Mouse (Mus musculus): ENCODE measurements around the gene Gfi1.

The Gfi1 gene

DNA sequence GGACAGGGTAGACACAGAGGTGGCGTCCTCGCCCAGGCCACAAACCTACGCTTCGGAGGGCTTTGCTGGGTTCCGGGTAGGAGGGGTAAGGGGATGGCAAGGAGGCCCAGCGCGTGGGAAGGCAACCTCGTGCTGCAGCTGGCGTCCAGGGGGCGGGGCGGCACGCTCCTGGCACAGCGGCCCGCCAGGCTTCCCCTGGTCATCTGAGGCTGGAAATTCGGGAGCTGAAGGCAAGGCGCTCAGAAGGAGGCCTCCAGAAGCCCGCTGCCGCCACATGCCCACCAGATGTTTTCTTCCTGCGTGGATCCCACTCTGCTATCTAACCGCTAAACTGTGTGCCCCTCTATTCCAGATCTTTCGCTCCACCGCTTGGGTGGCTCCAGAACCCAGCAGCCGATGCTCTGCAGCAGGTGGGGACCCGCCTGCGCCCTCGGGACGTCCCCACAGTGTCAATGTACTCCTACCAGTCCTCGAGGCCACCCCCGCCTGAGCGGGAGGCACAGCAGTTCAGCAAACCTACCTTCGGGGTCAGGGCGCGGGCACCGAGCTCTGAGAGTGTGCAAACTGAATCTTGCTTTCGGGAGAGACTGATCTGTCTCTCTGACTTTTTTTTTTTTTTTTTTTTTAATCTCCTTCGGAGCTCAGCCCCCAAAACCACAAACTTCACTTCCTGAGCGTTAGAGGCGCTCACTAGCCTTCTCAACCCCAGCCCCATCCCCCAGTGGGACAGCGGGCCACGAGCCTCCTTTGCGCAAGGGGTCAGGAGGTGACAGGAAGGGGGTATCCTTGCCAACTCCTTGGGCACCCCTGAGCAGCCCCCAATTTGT lies at the start of gene Gfi1:
TSS of gene Gfi1 (minus strand) at position 602 of the 827 bp plus-strand sequence.
- DNase-seq = no peak

DNA sequence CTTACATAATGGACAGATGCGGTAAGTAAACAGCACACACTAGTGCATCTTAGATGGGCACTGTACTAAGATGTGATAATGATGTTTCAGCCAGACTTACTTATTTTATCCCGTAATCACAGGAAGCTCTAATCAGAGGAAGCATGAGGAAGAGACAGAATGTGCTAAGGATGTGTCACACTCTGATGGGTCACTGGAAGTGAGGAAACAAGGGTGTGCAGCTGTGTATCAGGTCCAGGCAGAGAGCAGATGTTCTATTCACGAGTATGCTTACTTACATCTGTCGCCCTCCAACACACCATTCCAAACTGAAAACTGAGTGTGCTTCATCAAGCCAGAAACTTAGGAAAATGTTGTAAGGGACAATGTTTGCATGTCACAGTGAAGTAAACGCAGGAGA lies 46.2 kb upstream of the Gfi1 start:
- no peak for DNase-seq

DNA sequence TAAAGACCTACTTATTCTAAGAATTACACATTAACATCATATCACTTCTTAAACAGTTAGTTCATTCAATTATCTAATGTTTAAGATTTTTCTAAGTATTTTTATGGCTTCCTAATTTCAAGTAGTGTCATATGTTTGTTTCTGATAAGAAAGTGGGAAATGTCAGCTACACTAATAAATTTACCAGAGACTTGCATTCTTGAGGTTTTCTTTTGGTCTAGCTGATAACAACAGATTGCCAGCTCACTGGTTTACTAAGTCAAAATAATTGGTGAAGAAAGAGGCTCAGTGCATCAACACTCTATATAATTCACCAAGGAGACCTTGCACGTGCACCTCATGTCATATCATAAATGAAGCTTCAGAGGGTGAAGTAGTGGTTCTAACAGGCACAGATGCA lies 42.4 kb upstream of the Gfi1 start:
- DNase-seq = no peak

DNA sequence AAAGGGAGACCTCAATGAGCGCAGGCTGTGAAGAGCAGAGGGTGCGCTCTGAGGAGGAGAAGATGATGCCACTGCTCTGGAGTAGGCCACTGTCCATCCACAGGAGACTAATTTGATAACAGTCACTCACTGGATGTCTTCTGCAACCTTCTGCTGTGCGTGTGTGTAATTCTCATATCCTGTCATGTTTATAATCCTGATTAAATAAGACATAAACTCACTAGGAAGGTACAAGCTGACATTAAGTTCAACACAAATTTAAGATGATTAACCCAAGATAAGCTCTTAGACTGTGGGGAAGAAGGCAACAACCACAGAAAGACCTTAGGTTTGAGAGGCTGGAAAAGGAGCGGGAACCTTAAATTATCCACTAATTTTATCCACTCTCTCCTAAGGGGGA lies 40.1 kb upstream of the Gfi1 start:
- no peak for DNase-seq

DNA sequence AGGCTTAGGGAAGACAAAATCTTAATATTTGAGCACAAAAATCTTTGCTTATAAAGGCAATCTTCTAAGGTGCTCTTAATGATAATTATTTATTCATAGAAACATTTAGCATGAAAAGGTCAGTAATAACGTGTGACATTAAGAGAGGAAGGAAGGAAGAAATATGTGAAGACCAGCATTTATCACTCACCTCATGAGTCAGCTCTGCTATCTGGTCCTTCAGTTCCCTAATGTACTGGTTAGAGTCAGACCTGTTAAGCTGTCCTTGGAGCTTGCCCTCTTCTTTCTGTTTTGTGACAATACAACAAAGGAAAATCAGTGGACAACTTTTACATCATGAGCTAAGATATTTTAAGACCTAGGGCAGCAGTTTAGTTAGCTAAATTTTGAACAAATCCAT lies 38.6 kb upstream of the Gfi1 start:
- no peak for DNase-seq

DNA sequence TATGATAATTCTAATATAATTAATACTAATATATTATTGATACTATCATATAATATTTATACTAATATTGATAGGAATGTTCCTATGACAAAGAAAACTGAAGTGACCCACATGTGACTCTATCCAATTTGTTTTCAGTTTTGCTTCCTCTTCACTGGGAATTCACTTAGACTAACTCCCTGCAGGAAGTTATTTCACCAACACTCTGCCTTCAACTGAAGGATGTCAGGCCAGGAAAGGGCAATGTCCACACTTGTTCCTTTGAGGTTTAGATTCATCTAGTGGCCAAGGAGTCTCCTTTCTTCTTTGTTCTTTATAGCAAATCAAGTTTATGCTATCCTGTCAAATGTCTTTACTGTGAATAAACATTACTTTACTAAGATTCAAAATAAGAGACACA lies 37.8 kb upstream of the Gfi1 start:
- DNase-seq = no peak

DNA sequence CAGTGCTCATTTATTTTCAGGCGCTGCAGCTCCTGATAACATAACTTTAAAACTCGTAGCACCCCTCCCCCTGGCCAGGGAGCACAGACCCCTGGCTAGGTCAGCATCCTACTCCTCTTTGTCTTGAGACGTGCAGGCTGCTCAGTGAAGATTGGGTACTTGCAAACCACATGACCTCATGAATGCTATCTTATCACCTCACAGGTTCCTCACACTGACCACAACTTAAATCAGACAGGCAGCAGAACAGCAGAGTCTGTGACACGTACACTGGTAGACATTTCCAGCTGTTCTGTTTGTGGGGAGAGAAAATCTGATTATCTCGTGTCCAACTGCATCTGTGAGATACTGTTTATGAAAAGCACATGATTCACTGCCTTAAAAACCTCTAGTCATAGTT lies 33.3 kb upstream of the Gfi1 start:
- no peak for DNase-seq

DNA sequence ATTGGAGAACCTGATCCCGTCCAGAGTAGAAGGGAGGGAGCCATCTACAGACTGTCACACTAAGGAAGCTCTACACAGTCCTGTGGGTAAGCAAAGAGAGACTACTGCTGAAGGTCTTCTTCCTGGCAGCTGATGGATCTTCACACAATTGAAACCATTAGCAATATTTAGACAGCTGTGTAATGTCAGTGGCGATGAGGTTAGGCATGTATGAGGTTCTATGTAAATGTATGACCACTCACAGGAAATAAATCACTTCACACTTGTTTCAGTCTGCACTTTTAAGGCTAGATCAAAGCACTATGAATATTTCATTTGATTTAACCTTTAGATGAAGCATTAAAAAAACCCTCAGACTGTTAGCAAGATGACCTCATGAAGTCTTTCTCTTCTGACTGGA lies 30.2 kb upstream of the Gfi1 start:
- DNase-seq = no peak

DNA sequence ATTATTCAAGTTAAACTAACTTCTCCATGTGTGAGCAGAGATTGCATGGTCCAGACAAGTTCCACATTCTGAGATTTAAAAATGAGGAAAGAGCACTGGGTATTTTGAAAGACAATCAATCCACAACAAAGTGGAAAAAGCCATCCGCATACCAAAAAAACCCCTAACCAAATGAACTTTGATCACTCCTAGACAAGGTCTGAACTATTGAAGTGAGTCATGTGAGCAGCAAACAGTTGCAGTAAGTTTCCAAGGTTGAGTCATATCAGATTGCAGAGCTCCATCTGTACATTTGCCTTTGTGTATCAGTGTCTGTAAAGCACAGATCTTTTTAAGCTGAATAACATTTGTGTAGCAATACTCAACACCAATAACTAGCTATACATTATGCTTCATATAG lies 28.9 kb upstream of the Gfi1 start:
- DNase-seq = no peak

DNA sequence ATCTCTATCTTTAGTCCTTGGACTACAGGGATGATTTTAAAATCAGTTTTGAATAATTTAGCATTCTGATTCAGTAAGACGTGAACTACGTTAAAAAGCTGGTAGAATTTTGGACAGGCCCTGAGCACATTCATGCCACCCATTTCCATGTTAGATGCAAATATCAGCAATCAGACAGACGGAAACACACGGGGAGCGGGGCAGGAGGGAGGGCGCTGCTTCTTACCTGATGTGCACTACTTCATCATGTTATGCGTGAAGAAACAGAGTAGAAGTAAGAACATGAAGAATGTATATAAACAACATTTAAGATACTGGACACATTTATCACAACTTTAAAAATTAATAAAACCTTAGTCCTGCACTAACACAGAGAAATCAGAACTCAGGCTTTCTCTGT lies 27.8 kb upstream of the Gfi1 start:
- no peak for DNase-seq

DNA sequence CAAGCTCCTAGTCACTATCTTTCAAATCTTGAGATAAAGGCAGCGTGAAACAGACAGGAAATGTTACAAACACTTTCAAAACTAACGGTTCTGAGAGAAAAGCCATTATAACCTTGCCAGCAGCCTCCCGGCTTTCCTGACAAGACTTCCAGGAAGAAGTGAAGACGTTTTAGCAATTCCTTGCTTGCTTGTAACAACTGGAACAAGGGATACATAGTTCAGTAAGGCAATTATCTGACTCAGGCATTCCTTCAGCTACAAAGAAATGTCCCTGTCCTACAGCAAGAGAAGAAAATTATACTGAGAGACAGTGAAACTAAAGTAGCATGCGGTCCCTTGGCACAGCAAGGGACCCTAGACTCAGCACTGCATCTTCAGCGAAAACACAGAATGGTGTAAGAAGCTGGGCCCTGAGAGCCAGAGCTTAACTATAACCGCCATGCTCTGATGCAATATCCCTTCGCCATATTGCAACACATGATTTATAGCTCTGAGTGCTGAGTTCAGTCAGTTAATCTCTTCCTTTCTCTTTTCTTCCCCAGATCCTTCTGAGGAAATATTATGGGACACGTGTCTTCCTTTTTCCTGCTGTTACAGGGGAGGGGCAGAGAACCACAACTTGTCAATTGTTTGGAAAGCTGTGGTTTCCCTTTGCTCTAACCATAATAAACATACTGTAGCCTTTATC lies 23.5 kb upstream of the Gfi1 start:
- DNase-seq = no peak

DNA sequence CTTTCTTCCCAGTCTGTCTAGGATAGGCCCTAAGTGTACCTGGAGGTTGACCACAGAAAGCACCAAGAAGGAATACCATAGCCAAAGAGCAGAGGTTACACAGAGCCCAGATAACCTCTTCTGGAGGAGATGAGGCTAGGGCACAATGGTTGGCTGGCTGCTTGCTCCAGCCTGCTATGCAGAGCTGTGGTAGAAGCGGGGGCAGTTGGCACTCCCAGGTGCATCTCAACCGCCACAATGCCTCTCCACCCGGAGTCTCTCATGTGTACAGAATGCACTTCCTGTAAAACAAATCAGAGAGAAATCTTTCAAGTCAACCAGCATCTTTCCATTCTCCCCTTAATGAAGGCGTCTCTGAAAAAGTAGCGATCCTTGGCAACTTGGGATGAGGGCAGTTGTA lies 13.2 kb upstream of the Gfi1 start:
- DNase-seq = no peak

DNA sequence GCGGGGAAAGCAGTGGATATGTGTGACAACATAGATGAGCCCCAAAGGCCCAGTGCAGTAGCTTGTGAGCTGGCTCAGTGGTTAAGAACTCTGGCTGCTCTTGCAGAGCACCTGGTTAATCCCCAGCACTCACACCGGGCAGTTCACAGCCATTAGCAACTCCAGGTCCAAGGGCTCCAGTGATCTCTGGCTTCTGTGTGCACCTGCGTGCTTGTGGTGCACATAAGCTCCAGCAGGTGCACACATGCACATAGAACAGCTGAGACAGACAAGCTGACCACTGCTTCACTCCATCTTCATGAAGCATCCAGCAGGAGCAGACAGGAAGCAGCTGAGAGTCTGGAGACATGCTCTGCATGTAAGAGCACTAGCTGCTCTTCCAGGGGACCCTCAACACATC lies 12.5 kb upstream of the Gfi1 start:
- no peak for DNase-seq

DNA sequence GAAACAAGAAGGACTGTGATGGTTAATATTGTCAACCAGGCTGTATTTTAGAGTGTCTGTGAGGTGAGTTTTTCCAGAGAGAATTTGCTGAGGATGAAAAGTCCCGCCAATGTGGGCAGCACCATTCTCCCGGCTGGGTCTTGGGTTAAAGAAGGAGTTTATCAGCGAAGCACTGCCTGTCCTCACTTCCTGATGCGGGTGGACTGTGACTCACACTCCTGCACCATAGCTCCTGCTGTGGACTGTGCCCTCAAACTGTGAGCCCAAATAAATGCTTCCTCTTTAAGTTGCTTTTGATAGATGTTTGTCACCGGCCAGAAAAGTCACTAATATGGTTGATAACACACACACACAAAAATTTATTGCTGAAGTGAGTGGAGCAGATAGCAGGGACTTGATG lies 10.3 kb upstream of the Gfi1 start:
- no peak for DNase-seq

DNA sequence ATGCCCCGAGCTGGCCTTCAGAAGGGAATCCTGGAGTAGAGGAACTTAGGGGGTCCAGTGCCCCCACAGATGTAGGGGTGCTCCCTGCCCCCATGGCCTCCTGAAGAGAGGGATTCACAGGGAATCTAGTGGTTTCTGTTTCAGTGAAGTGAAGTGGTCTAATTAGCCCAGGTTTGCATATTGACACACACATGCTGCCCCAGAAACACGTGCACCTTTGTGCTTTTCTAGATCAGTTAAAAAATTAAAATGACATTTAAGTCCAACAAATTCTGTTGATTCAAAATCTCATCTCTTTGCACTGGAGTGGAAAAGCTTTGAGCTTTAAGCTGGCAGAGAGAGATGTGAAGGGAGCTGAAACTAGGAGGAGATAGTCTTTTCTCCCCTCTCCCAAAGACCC lies 6.0 kb upstream of the Gfi1 start:
- no peak for DNase-seq

DNA sequence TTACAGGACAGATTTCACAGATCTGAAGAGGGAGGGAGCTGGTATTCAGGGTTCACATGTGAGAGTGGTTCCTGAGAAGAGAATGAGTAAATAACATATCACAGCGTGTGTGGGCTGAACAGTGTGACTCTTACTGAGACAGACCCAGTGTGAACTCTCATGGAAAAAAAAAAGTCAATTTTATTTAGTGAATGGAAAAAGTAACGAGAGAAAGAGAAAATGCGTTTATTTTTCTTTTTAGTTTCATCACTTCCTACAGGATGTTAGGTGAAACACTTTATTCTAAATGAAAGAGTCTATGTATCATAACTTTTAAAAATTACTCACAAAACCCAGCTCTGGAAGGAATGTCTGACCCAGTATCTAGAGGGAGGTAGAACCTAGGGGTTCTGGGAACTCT lies 5.6 kb upstream of the Gfi1 start:
- DNase-seq = no peak

DNA sequence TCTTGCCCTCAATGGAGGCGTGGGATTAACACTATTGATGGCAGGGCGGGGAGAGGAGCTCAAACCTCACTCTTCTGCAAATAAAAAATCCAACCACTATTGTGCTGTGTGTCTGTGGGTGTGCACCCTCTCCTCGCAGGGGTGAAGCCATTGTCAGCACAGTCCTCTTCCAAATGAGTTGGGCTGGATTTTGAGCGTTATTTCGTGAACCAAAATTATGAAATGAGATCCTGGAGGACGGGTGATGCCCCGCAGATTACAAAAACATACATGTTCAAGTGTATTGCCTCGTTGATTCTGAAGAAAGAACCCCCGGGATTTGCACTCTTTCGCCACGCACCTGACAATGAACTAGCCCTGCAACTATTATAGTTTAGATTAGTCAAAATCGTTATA lies 1.2 kb upstream of the Gfi1 start:
- DNase-seq = no peak

DNA sequence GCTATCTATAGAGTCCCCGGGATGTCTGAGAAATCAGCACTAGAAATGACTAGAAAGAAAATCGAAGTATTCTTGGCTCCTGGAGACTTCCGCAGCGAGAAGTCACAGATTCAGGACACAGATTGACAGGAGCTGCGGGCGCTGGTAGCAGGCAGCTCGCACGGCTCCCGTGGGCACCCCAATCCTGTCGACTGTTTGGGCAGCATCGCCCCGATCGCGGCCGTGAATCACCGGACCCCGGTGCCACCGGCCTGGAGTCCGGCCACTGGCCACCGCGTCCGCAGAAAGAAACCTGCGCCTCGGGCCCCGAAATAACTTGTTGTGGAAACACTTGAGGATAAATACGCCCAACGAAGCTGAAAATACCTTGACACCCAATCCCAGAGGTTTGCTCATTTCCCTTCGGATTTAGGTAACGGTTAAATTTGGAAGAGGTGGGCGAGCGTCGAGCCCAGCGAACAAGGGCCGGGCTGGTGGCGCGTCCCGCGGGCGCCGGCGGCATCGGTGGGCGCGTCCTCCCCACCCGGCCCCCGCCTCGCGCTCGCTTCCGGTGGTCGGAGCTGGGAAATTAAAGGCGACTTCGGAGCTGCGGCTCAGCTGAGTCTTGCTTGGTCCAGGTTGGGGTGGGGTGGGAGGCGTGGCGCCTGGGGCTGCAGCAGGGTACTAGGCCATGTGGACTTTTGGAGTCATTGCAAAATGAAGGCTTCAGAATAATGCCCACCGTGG lies 608 bp upstream of the Gfi1 start:
- no peak for DNase-seq

DNA sequence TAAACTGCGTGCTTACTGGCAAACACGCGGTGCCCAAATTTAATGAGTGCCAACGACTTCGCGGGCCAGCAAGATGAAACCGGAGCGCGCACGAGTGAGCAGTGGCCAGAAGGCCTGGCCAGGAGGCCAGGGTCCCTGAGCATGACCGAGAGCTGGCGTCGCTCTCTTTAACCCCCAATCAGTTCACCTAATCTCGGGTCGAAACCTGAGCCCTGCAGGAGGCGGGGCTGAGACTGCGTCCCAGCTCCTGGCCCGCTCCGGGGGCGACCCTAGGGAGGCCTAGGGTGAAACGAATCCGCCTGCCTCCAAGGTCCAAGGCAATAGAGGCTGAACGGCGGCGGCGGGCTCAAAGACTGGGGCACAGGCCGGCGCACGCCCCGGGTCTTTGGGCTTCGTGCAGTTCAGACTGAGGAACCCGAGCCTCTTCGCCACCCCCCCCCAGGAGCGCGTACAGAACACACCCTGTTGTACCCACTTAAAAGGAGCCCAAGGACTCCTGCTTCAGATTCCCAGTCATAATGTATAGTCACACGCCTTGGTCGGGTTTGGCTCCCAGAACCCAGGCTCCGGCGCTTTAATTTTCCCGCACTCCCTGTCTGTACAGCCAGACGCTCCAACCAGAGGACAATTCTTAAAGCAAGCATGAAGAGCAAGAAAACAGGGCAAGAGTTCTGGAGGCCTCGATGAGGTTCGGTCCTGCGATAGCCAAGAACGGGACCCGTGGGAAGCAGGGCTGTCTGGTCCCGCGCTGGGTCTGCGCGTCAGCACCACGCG lies 988 bp downstream of the Gfi1 start:
- no peak for DNase-seq

DNA sequence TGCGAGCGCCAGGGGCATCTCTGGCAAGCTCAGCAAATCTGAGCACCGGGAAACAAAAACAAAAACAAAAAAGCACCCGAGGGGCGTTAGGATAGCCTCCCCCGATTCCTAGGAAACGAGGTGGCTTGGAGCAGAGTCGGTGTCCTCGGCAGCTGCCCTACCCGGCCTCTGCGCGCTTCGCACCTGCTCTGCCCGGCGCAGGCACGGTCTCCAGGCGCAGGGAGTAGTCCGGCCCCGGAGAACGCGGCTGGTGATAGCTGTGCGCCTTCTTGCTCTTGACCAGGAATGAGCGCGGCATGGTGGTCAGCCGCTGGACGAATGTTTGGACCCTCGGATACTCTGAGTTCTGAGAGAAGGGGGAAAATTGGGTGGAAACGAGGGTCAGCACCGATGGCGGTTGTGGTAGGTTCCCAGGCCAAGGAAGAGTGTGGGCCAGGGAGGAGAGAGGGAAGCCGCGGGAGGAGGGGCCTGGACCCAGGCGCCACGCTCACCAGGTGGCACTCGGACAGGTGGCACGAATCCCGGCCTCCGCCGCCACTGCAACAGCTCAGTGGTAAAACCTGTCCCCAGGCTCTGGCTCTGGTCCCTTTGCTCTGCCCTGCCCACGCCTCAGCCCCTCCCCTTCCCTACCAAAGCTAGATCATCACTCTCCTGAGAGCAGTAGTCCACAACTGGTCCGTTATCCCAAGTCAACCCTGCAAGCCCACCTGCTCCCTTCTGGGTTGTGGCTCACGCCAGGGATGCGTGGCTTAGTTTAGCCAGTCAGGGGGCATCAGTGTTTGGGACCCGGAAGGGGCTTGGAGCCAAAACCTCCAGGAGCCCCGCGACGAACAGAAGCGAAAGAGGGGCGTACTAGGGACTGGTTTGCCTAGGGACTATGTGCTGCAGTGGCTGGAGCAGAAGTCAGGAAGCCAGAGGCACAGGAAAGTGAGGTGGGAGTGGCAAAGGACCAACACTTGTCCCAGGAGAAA lies 2.0 kb downstream of the Gfi1 start:
- no peak for DNase-seq

DNA sequence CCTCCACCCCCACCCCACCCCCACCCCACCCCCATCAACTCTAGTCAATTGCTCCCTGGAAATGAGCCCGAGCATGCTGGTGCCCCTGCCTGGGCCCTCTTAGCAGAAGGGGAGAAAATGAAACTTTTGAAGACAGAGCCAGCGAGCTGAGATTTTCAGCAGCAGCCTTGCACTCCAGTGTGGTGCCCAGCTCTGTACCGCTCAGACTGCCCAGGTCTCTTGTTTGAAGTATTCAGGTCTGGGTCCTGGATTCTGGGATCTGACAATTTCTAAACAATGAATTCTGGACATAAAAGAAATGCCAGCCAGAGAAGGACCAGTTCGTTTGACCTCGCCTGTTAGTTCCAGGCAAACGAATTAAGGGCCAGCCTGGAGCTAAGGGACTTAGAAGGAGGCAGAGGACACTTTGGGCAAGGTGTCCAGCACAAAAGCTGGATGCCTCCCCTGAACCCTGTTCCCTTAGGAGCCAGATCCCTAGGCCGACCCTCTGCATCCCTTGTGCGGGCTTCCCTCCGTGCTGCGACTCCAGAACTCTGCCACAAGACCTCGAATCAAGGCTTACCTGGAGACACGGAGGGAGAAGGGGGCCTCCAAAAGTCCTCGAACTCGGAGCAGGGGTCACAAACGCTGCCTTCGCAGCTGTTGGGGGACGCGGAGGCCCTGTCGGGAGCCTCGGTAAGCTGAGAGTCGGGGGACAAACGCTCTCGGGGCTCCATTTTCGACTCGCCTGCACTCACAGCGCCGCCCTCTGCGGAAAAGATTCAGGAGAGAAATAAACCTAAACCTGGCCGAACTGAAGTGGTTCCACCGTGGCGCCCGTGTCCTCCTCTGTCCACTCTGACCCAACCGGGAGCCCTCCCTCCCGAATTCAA lies 2.9 kb downstream of the Gfi1 start:
- no peak for DNase-seq

Measured in cerebellum, adult 9-11 months (tissue).